Mouse (Mus musculus) ES-CJ7 (cell line): ENCODE results near the gene Cfap58.

Source experiments
- DNase-seq: peaks from one replicate; pipeline ENCODE4 v3.0.0; 2011; ENCODE audit warnings: low read depth, low spot score

Cfap58 gene

DNA sequence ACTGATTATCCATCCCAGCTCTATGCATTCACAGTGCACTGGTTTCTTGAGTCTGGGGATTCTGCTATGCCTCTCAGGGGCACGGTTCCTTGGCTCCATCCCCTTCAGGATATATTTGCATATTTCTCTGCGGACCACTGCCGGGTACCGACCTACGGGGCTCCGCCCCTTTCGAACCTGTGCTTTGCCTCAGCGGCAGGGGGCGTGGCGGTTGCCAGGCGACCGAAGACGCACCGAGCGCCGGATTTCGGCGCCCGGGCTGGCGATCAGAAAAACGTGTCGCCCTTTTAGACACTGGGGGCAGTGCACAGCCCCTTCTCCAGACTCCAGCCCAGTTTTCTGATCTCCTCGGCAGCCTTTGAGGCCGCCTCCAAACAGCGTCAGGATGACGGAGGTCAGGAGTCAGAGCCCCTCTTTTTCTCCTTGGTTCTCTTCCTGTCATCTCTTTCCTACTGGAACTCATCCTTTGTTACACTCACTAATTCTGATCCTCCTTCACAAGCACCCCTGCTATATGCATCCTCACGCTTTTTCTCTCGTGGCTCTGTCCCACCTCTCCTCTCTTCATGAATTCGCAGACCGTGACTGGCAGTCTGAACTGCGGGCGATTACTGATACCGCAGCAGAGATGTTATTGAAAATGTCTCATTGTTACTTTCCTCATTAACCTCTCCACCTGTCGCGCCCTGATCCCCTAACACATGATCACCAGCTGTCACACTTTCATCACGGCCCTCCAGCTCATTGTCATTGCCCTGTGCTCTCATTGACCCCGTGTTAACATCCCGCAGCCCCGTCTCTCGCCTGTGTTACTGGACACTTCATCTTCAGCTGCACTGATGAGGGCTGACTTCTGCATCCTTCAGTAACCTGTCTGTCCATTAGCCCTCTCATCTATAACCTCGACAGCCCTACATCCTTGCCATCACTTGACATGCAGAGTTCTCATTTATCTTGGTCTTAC is at the start of gene Cfap58:
Cfap58 (plus strand) TSS at position 233 of the 964 bp plus-strand sequence.
- DNase-seq = peak; percentile 86

DNA sequence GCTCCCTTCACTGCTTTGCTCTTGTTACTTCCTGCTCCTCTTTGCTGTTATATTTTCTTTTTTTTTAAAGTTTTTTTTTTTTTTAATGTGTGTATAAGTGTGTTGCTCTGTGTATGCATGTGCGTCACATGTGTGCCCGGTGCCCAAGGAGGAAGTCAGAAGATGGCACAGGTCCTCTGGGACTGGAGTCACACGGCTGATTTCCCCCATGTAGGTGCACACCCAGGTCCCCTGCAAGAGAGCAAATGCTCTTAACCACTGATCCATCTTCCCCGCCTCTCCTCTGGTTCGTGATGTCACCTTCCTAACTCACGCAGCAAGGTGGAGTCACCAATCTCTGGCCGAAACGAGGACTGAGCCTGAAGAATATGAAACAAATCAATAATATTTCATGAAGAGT is 49.4 kb upstream of the Cfap58 start:
- no peak for DNase-seq

DNA sequence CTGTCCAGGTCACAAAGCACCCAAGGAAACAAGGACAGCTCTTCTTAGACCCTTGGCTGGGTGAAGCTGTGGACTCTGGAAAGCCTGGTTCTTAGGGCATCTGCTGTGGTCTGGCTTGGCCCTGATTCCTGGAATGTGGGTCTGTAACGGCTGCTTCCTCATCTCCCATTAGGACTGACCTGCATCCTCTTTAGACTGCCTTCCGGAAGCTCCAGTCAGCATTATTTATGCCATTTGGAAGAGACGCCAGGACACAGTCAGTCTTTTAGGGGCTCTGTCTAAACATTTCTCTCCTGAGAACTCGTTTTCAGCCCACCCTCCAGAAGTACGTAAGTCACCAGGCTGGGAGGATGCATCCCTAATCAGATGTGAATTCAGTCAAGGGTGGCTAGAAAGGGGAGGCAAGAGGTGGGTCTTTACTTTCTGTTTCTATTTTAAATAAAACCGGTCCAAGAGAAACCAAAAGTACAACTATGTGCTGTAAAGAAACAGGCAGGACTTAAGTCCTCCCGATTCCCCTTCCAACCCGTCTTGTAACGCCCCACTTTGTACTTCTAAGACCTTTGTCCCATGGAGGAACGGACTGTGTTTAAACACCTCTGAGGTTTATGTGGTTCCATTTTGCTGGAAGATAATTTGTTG is 46.9 kb upstream of the Cfap58 start:
- DNase-seq = no peak

DNA sequence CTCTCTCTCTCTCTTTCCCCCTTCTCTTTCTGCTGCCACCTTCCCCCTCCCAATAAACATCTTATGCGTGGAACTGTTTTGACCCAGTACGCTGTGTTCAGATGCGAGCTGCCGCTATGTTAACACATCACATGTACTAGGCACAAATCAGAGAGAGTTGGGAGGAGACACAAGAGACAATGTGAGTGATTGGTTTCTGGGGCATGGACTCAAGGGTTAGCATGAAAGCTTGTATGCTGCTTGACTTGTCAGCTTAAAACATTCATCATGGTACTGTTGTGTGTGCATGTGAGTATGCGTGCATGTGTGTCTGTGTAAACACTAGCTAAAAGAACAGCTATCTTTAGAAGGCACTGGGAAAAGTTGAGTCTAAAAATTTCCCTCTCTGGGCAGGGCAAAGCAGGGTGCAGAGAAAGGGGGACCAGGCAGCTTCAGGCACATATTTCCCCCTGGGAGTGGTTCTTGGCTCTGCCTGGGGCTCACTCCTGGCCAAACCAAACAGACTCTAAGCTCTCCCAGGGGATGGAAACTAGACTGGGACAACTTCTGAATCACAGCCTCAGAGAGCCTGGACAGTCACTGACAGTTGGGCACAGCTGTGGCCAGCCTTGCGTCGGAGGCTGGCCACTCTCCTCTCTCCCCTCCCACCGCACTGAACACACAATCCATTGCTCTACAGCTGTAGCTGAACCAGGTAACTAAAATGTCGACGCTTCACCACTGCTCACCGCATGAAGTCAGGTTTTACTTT is 45.7 kb upstream of the Cfap58 start:
- no peak for DNase-seq

DNA sequence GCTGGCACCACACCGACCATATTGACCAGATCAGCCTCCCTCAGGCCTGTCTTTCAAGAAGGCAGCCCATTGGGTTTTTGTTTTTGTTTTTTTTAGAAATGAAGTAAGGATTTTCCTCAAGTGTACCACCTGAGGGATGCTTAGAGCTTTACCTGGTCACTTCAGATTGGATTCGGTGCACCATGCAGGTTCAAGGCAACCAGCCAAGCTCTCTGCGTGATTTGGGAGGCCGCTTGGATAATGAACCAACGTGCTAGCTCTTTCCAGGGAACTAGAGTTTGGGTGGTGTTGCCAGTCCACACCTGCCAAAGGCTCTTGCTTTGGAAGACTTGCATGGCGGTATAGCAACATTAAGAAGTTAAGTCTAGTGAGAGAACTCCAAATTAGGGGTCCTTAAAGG is 44.4 kb upstream of the Cfap58 start:
- DNase-seq = no peak

DNA sequence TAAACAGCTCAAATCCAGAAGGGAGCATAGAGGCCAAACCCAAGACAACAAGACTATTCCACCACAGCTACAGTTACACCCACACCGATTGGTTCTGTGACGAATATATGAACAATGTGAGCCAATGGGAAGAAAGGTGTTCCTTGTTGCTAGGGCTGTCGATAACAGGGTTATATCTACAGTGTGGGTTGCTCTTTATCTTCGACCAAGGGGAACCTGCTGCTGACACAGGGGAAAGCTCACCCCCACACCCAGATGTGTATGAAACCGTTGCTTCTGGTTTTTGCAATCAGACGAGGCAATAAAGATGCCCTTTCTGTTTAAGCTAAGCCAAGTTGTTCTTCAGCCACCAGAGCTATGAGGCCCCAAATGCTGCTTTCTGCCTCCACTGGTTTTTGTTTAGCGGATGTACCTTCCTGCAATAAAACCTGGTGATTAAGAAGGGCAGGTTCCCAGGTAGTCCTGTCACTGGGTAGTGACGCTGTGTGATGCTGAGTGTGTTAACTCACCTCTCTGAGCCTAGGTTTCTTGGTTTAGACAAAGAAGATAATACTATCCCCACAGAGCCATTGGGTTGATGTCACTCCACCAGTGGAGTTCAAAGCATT is 38.9 kb upstream of the Cfap58 start:
- no peak for DNase-seq

DNA sequence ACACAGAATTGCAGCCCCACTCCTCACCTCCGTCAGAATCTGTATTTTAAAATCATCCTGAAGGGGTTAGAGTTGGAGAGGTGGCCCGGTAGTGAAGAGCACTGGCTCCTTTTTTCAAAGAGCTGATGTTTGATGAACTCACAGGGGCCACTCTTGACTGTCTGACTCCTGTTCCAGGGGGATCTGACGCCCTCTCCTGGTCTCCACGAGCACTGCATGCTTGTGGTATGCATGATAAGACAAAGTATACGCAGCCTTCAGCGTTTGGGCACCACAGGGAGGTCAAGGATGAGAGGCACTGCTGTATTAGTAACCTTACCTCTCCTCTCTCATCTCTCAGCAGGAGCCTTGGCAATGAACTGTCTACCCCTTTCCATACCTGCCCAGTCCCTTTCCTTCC is 37.5 kb upstream of the Cfap58 start:
- DNase-seq = peak; percentile 31

DNA sequence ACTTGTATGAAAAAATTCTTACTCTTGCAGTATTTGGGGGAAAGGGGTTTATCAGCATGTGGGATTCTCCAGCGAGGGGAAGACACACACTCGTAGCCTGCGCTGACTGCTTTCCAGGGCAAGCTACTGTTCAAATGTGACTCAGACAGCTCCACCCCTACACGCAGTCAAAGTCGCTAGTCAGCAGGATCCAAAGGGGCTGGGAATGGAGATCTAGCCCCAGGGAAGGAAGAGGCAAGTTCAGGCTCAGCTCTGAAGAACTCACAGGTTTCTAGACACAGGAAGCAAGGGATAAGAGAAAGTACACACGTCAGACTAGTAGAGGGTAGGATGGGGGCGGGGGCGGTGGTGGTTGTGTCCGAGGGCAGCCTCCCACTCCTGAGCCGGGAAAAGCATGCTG is 36.9 kb upstream of the Cfap58 start:
- no peak for DNase-seq

DNA sequence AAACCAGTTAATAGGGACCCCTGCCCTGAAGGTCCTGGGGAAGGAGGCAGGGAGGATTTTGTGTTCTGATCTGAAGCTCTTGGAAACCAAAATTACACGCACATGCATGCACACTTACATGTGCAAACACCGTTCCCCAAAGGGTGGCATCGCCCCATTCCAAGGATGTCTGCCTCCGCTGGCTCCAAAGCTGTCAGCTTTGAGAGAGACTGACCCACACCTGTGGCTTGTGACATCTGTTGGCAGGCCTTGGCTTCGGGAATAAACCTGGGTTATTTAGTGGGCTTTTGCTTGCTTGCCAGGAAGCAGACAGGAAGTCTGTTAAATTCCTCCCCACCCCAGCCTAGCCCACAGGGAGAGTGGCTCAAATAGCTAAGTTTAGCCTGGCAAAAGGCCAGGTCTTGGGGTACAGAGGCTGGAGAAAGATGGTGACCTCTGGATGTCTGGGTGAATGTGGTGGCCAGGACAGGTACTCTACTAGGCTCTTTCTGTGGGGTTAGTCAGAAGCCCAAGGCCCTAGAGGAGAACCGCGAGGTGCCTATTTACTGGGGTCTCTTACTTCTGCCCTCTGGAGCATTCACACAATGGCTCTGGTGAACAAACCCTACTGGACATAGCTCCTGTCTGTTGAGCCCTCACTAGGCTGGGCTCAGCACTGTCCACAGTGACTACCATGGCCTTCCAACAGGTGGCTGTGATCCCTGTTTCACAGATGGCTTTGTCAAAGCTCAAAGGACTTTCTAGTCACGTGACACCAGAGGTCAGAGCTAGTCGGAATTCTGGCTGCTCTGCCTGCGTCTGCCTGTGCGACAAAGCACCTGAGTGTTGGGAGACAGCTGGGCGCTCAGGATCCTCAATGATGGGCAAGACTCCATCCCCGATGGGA is 34.9 kb upstream of the Cfap58 start:
- DNase-seq = no peak

DNA sequence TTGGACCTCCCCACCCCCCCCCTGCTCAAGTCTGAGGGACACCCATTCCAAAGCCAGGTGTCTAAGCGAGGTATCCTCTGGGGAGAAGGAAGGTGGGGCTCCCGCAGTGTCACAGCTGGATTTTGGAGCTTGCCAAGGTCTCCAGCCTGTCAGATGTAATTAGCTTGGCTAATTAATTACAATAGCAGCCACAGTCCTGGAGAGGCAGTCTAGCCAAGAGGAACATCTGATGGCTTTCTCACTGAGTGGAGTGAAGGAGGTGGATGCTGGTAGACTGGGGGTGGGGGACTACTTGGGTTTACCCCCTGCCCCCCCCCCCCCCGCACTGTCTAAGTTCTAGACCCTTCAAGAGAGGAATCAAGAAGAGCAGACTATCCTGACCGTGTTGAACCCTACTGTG is 33.8 kb upstream of the Cfap58 start:
- DNase-seq = no peak

DNA sequence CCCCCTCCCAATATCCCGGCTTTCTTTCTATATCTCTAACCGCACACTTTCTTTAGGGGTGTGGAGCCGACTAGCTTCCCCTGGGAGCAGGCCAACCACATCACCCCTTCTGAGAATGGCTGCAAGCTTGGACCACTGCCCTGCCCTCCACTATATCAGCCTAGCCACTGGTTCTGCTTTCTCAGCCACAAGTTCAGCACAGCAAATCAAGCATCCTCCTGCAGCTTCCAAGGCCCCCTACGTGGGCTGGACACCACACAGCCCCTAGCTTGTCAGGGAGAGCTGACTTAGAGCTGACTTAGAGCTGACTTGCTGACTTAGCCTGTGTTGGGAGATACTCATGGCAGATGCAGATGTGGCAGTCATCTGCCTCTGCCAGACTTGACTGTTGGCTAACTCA is 32.4 kb upstream of the Cfap58 start:
- DNase-seq = no peak

DNA sequence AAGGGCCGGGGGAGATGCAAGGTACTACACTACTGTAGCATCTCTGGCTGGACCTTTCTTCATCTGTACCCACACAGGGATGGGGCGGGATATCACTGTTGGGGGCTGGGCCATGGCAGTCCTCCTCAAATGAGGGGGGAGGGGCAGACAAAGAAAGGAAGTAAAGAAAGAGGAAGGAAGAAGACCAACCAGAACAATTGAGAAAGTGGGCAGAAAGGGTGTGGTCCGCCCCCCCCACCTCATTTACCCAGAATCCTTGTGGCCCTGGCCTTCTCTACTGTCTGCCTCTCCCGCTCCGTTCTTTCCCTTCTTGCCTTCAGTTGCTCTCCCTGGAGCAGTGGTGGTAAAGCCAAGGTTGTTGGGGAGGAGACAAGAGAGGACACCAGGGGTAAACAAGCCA is 31.9 kb upstream of the Cfap58 start:
- DNase-seq = no peak

DNA sequence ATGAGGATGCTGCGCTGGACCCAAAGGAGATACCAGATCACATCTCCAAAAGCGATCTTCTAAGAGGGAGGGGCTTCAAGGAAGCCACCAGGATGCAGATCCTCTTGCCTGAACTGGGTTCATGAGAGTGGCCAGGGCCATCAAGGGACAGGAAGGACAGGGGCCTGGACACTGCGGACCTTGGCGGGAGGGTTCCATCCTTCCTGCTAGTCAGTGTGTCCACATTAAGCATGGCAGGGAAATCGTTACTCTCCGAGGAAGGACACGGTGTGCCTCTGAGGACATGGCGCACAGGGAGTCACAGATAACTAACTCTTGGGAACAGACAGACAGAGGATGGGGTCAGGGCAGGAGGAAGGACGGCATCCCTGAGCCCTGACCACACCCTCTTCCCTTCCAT is 29.9 kb upstream of the Cfap58 start:
- no peak for DNase-seq

DNA sequence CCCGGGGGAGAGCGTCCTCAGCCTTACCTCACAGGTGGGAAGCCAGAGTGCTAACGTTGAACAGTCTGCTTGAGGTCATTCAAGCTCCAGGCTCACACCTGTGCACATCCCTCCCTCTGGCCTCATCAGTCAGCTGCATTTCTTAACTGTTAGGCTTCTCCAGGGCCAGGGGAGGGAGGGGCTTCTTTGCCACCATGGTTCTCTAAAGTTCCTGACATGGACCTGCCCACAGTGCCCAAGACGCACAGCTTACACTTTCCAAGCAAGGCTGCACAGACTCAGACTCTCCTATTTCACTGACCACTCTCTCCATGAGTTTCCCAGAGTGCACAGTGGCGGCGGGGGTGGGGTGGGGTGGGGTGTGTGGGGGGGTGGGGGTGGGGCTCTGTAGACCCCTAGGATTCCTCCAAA is 28.5 kb upstream of the Cfap58 start:
- no peak for DNase-seq

DNA sequence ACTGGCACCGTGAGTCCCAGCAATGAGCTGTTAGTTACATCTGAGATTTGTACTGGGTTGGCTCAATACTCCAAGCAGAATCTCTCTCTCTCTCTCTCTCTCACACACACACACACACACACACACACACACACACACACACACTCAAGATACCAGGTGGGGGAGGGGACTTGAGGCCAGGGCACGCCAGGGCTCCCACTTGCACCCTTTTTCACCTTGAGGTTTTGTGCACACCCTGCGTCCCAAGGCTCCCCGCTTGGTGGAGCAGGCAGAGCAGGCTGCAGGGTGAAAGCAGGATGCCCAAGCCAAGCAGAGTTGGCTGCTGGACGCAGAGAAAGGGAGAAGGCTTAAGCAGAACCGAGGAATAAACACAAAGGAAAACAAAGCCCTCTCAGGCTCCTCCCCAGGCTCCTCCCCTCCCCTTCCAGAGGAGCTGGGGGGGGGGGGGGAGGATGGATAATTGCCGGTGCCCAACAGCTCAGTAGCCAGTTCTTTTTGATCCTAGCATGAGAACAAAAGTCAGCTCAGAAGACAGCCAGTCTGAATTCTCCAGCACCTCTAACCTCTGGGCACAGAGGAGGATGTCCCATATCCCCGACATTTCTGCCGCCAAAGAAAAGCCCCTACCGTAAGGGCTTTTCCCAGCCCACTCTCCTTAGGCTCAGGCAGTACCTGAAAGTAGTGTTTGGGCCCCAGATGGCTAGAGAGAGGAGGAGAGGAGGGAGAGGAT is 27.9 kb upstream of the Cfap58 start:
- no peak for DNase-seq

DNA sequence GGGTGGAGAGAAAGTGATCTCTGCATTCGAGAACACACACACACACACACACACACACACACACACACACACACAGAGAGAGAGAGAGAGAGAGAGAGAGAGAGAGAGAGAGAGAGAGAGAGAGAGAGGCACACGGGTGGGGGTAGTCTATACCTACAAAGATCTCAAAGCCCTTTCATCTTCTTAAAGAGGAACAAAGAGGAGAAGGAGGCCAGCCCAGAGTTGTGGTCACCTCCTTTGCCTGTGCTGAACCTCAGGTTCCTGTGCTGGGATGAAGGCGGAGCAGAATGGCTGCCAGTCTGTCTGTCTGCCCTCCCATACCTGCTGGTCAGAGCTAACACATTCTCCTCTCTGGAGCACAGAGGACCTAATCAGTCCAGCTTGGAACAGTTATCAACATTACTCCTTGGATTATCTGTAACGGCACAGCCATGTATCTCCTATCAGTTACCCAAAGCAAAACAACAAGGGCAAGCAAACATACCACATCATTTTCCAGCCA is 27.3 kb upstream of the Cfap58 start:
- no peak for DNase-seq

DNA sequence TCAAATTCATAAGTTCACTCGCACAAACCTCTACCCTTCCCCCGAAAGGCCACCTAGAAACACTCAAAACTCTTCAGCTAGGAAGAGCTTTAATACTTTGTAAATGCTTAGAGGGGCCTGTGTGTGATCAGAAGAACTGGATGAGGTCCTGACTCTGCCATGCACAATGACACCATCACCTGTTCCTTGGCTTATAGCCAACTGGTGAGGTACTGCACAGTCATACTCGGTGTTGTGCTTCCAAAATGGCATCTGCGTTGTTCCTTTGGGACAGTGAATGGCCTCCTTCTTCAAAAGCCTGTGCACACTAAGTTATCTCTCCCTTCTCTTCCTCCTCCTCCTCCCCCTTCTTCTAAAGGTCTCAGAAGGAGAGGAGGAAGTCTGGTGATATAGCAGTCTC is 26.7 kb upstream of the Cfap58 start:
- DNase-seq = no peak

DNA sequence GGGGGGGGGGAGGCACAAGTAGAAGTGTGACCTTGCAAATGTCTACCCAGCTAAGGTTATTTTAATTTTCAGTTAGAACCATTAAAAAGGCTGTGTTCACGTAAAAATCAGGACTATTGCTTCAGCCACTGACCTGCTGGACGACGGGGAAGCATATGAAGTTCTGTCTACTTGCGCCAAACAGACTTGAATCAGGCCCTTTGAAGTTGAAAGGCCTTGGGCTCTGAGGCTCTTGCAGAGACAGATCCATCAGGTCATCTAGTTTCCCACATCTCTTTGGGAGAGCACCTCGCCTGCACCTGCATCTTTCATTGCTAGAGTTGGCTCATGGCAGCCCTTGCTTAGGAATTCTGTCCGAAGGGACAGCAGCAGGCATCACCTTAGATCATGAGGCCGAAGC is 24.1 kb upstream of the Cfap58 start:
- DNase-seq = no peak

DNA sequence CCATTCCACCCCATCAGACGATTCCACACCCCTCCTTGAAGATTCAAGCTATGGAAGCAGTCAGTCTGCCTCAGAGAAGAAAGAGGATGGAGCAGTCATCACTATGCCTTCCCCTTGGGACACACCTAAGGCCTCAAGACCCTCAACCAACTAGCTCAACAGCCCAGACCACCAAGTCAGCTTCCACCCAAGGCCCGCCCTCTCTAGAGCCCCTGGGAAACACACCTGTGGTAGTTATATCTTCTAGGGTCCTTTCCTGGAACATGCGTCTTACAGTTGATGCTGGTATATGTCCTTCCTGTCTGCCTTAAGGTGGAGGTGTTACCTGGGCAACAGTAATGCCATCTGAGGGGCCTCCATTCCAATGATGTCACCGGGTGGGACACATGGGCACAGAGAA is 23.3 kb upstream of the Cfap58 start:
- no peak for DNase-seq

DNA sequence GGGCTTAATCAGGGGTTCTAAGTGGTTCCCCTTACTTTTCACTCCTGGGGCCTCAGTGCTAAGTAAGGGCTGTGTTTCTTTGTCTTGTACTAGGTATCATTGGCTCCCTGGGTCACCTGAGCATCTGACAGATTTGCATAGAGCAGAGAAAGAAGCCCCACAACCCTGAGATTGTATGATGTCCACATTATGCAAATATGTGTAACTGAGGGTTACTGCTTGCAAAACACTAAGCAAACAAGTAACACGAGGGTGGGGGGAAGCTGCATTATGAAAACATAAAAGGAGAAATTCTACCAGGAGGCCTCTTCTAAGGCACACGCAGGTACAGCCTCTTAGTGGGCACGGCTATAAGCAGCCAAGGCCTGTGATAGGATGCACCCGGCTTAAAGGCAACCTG is 22.2 kb upstream of the Cfap58 start:
- DNase-seq = no peak
